Comparison of ENCODE assay signal across 8 mouse cellular contexts in genomic region chr11:59472326-59472677, GRCm38 (mm10). TPM values are rescaled to one million over a fixed set of nuclear protein-coding genes. Genes with fewer than 3 reads are reported as not detected.
DNase-seq lines count a peak whose midpoint lies in the region; ATAC-seq lines count a peak whose summit lies in the region.

TSS of gene Zfp867 (minus strand) at chr11:59472474.

- peaks cover 4% of the 10 kb centered on the region; the same call in 1 of the 2 replicates for H3K4me1 ChIP-seq in forebrain, embryonic 11.5 days (replicated peaks; ENCODE audit: control insufficient read depth, insufficient read depth, low read length)
- H3K4me1 ChIP-seq in heart, embryonic 16.5 days (ENCODE audit: control insufficient read depth, insufficient read depth, low read length): peaks cover 11% of the 10 kb centered on the region; the same call in 1 of the 2 replicates
- H3K4me1 ChIP-seq in liver, embryonic 13.5 days (replicated peaks): peaks cover 12% of the 10 kb centered on the region
- 0 out of 2 replicates have a peak, but pooled peaks cover 7% of the 10 kb centered on the region for H3K4me1 ChIP-seq in stomach, embryonic 14.5 days (ENCODE audit: control insufficient read depth, insufficient read depth, low read length)

- no peaks in the 10 kb centered on the region for H3K9me3 ChIP-seq in forebrain, embryonic 11.5 days (ENCODE audit: control insufficient read depth, low read length)
- H3K9me3 ChIP-seq in heart, embryonic 16.5 days (replicated peaks; ENCODE audit: control insufficient read depth, low read length): no peaks in the 10 kb centered on the region
- no peaks in the 10 kb centered on the region for H3K9me3 ChIP-seq in liver, embryonic 13.5 days (replicated peaks)
- no peaks in the 10 kb centered on the region for H3K9me3 ChIP-seq in stomach, embryonic 14.5 days (ENCODE audit: control insufficient read depth, low read depth, low read length)

- peak within 1 kb of the TSS; percentile 80 for H3K4me3 ChIP-seq in forebrain, embryonic 11.5 days (ENCODE audit: low read depth, low read length)
- peak within 1 kb of the TSS; percentile 82 for H3K4me3 ChIP-seq in heart, embryonic 16.5 days (ENCODE audit: low read length)
- H3K4me3 ChIP-seq in liver, embryonic 13.5 days (replicated peaks): peak within 1 kb of the TSS; percentile 70
- peak within 1 kb of the TSS; percentile 85 for H3K4me3 ChIP-seq in stomach, embryonic 14.5 days (ENCODE audit: low read depth, low read length)

- peak within 1 kb of the TSS; percentile 54 for H3K4me2 ChIP-seq in forebrain, embryonic 11.5 days (ENCODE audit: low read depth, low read length, severe bottlenecking)
- H3K4me2 ChIP-seq in heart, embryonic 16.5 days (ENCODE audit: low read depth, low read length): peak within 1 kb of the TSS; percentile 83
- H3K4me2 ChIP-seq in liver, embryonic 13.5 days: peak within 1 kb of the TSS; percentile 94
- peak within 1 kb of the TSS; percentile 81 for H3K4me2 ChIP-seq in stomach, embryonic 14.5 days (replicated peaks; ENCODE audit: low read depth, low read length)

- H3K27ac ChIP-seq in forebrain, embryonic 11.5 days (ENCODE audit: low read depth, low read length): peak within 1 kb of the TSS; percentile 47; the same call in 1 of the 2 replicates
- peak within 1 kb of the TSS; percentile 80 for H3K27ac ChIP-seq in heart, embryonic 16.5 days (ENCODE audit: low read length)
- peak within 1 kb of the TSS; percentile 47; the same call in 1 of the 2 replicates for H3K27ac ChIP-seq in liver, embryonic 13.5 days
- peak within 1 kb of the TSS; percentile 55 for H3K27ac ChIP-seq in stomach, embryonic 14.5 days (ENCODE audit: low read length)

- no peaks in the 10 kb centered on the region for H3K36me3 ChIP-seq in forebrain, embryonic 11.5 days (ENCODE audit: control insufficient read depth, insufficient read depth, low read length)
- H3K36me3 ChIP-seq in heart, embryonic 16.5 days (ENCODE audit: control insufficient read depth, insufficient read depth): no peaks in the 10 kb centered on the region
- no peaks in the 10 kb centered on the region for H3K36me3 ChIP-seq in liver, embryonic 13.5 days
- H3K36me3 ChIP-seq in stomach, embryonic 14.5 days (ENCODE audit: control insufficient read depth, insufficient read depth, low read length): no peaks in the 10 kb centered on the region

- H3K9ac ChIP-seq in forebrain, embryonic 11.5 days (ENCODE audit: low read length): peak within 1 kb of the TSS; percentile 79
- peak within 1 kb of the TSS; percentile 88 for H3K9ac ChIP-seq in heart, embryonic 16.5 days (ENCODE audit: low read length)
- H3K9ac ChIP-seq in liver, embryonic 13.5 days: peak within 1 kb of the TSS; percentile 81
- H3K9ac ChIP-seq in stomach, embryonic 14.5 days (replicated peaks; ENCODE audit: low read depth, low read length): peak within 1 kb of the TSS; percentile 84

- no peaks in the 10 kb centered on the region for H3K27me3 ChIP-seq in forebrain, embryonic 11.5 days (ENCODE audit: control insufficient read depth, insufficient read depth, low read length)
- H3K27me3 ChIP-seq in heart, embryonic 16.5 days (ENCODE audit: control insufficient read depth, insufficient read depth, low read length): no peaks in the 10 kb centered on the region
- H3K27me3 ChIP-seq in liver, embryonic 13.5 days: peaks cover 18% of the 10 kb centered on the region; the same call in 1 of the 2 replicates
- no peaks in the 10 kb centered on the region for H3K27me3 ChIP-seq in stomach, embryonic 14.5 days (ENCODE audit: control insufficient read depth, insufficient read depth, low read length)

- peak; percentile 52 to 81 for DNase-seq in CD8-positive naive resting alpha-beta T cell, adult 2 months (ENCODE audit: low read depth in 2 of 2, low spot score in 2 of 2)
- peak; percentile 84 for DNase-seq in c-Kit-positive CD71-positive TER-119-negative erythroid progenitor cells, embryonic 14.5 days (ENCODE audit: low read depth)
- peak; percentile 92 for DNase-seq in forebrain, embryonic 11.5 days (ENCODE audit: low spot score)
- peak; percentile 94 to 95 for DNase-seq in kidney, postnatal 25 days
- peak; percentile 72 for DNase-seq in liver, embryonic 13.5 days
- peak; percentile 83 to 89 for DNase-seq in natural killer cell, adult 2 months (ENCODE audit: low spot score in 2 of 2)

- ATAC-seq in forebrain, embryonic 11.5 days (replicated peaks; ENCODE audit: low FRiP score): peak; percentile 88
- ATAC-seq in heart, embryonic 16.5 days (replicated peaks; ENCODE audit: extremely low read depth, insufficient read depth, low FRiP score): peak; percentile 90
- ATAC-seq in liver, embryonic 13.5 days (ENCODE audit: low read depth): peak; percentile 76
- peak; percentile 87 for ATAC-seq in stomach, embryonic 14.5 days (ENCODE audit: insufficient number of reproducible peaks, insufficient read depth, low FRiP score, low read depth)

- WGBS in forebrain, embryonic 11.5 days: 1% methylated on average over 19 of the region's 19 CpGs
- WGBS in heart, embryonic 16.5 days: under 1% methylated on average over 19 of the region's 19 CpGs
- under 1% methylated on average over 19 of the region's 19 CpGs for WGBS in liver, embryonic 13.5 days (ENCODE audit: insufficient replicate concordance)
- under 1% methylated on average over 19 of the region's 19 CpGs for WGBS in stomach, embryonic 14.5 days

RNA-seq across cellular contexts. Expression of gene Zfp867, which starts in this region (rescaled TPM):
- 11.9 and 13.0 TPM in 2 replicates for polyA plus RNA-seq in forebrain, embryonic 11.5 days (2014; fragmentation: Nextera tagmentation; extraction: Ambion mirVana)
- polyA plus RNA-seq in heart, embryonic 16.5 days (2015; fragmentation: Nextera tagmentation; extraction: Ambion mirVana): 6.1 and 7.0 TPM in 2 replicates
- polyA plus RNA-seq in liver, embryonic 13.5 days (2015; fragmentation: Nextera tagmentation; extraction: Ambion mirVana): 1.1 and 1.8 TPM in 2 replicates
- 9.0 and 9.1 TPM in 2 replicates for polyA plus RNA-seq in stomach, embryonic 14.5 days (2014; fragmentation: Nextera tagmentation; extraction: Ambion mirVana)

Comparison
In these comparisons a context has a peak if more than half of its experiments do, and no peak if none do; other contexts are left out.
1. Peak in every context shown above with its lines: DNase-seq, ATAC-seq, H3K4me3 ChIP-seq and H3K27ac ChIP-seq.